Mouse (Mus musculus) cerebellum, adult 2 months (tissue): ENCODE data around the gene Hip1r. TPM values are rescaled to one million over a fixed set of nuclear protein-coding genes. Genes with fewer than 3 reads are reported as not detected.
A peak's percentile ranks its signal among the peaks of the same experiment; 100 is the strongest.

Experiments used
- DNase-seq, 2 experiments: peaks; one replicate each; pipeline ENCODE4 v3.0.0; 2021
- H3K27ac ChIP-seq: fragments of 200-500 bp; 2 replicates; pipeline ENCODE4 v1.5.1; 2012; ENCODE audit warnings: low read length, control low read depth, inconsistent platforms; ENCODE audit not compliant: insufficient read depth
- H3K27me3 ChIP-seq: fragments of 200-500 bp; 2 replicates; pipeline ENCODE4 v1.6.1; 2012; ENCODE audit warnings: inconsistent platforms, mild to moderate bottlenecking, low read length, moderate library complexity; ENCODE audit not compliant: control insufficient read depth, insufficient read depth
- H3K4me1 ChIP-seq: fragments of 200-500 bp; 2 replicates; pipeline ENCODE4 v1.6.1; 2011; ENCODE audit warnings: low read length; ENCODE audit not compliant: control insufficient read depth, insufficient read depth
- H3K4me3 ChIP-seq: fragments of 200-500 bp; replicated peaks from 2 replicates; pipeline ENCODE3; 2011; ENCODE audit warnings: mild to moderate bottlenecking, low read depth, low read length, control low read depth; ENCODE audit not compliant: insufficient read depth
- CTCF ChIP-seq: fragments of 200-500 bp; IDR thresholded peaks from 2 replicates; pipeline ENCODE4 v1.5.1; 2011; ENCODE audit warnings: low read depth, mild to moderate bottlenecking, control low read depth, low read length, moderate library complexity, borderline replicate concordance; ENCODE audit not compliant: insufficient read depth
- POLR2A ChIP-seq: fragments of 200-500 bp; IDR thresholded peaks from 2 replicates; pipeline ENCODE4 v1.6.1; 2011; ENCODE audit warnings: low read length, control low read depth, borderline replicate concordance; ENCODE audit not compliant: insufficient read depth
- WGBS: fragments of 180-500 bp; shearing (Covaris S2); methylation state at CpG from one replicate; pipeline ENCODE4 v1.1.7; 2018; 5-methylcytosine and 5-hydroxymethylcytosine counted together
- polyA plus RNA-seq: library from polyadenylated mRNA; depleted of rRNA; stranded (reverse); fragments of >200 nt; gene quantifications from 2 replicates; pipeline ENCODE4 v1.2.3, GENCODE M21; 2012

Hip1r gene
- polyA plus RNA-seq, 1 experiment = 42.4 TPM

DNA sequence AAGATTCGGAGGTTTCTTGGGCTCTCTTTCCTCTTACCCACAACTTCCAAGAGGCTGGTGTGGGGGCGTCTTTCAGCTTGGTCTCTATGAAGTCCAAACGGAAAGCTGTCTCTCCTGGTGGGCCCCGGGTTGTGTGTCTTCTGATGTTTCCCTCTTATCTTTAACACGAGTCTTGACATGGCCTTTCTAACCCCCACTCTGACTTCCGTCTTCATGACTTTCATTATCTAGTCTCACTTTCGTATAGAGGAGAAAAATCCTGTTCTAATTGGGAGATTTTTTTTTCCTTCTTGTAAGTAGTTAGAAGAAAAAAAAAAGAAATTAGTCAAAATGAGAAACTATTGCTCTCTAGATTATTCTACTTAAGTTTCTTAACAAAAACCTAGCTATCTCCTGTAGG lies 48.9 kb downstream of the Hip1r start:
- DNase-seq = no peak
- no peak overlapping the region for H3K27ac ChIP-seq
- no peaks in the 10 kb centered on the region for H3K27me3 ChIP-seq
- WGBS = 61% methylated on average over 7 of the region's 7 CpGs
- H3K4me1 ChIP-seq = peaks cover 61% of the 10 kb centered on the region
- TF ChIP-seq POLR2A (no peak), CTCF (no peak)
- H3K4me3 ChIP-seq = no peak overlapping the region

DNA sequence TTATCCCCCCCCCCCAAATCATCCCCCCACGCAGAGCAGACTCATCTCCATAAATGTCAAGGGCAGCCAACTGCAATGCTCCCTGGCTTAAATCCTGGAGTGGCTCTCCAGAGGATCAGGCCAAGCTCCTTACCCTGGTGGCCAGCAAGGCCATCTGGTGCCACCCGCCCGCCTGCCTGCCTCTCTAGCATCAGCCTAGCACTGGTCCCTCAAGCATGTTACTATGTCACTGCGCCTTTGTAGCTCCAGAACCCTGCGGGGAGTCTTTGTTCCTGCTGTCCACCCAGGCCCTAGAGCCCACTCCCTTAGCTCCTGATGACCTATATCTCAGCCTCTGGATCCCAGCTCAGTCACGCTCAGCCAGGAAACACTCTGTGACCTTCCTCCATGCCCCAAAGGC lies 51.2 kb downstream of the Hip1r start:
- Histone ChIP-seq H3K4me1 (peaks cover 64% of the 10 kb centered on the region), H3K4me3 (no peak overlapping the region), H3K27ac (peak overlapping the region; percentile 70), H3K27me3 (no peaks in the 10 kb centered on the region)
- DNase-seq = peak; percentile 79 to 91
- TF ChIP-seq POLR2A (no peak), CTCF (no peak)
- WGBS = 9% methylated on average over 6 of the region's 6 CpGs

DNA sequence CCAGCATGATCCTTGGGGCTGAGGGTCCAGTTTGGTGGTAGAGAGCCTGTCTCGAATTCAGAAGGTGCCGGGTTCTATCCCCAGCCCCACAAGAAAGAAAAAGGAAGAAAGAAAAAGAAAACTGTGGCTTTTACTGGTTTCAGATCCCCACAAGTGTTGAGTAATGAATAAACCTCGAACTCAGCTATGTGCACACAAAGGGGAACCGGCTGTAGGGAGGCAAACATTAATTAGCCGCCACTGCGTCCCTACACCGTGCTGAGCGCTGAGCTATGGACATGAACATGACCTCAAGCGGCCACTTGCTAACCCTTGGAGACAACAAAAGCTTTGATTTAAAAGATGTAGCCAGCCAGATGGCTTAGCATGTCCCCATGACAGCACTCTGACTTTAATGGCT lies 51.7 kb downstream of the Hip1r start:
- 41% methylated on average over 9 of the region's 9 CpGs for WGBS
- TF ChIP-seq CTCF = no peak
- TF ChIP-seq POLR2A = no peak
- Histone ChIP-seq H3K27me3 (no peaks in the 10 kb centered on the region), H3K4me3 (no peak overlapping the region), H3K27ac (peak overlapping the region; percentile 70), H3K4me1 (peaks cover 60% of the 10 kb centered on the region)
- no peak for DNase-seq

- WGBS = 34% methylated on average over 15 of the region's 15 CpGs
- peak; percentile 48 to 51 for DNase-seq
These were observed 52.4 kb downstream of the Hip1r start for GRCm38 (mm10) chr5:124025587-124026441.

DNA sequence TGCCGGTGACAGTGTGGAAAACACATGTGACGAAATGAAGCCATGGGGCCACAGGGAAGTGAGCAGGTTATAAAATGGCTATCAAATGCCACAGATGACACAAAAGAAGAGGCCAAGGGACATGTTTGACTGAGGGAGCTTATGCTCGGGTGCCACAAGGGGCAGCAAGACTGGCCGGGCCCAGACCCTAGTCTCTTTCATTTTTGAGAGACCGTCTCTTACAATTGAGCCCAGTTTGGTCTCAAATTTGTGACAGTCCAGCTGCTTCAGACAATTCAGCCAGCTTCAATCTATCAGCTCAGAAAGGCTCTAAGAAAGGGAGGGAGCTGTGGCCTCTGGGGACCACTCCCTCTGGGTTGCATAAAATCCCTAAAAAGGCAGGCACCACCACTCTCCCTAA lies 53.1 kb downstream of the Hip1r start:
- H3K27ac ChIP-seq = peak overlapping the region; percentile 48
- TF ChIP-seq POLR2A (no peak), CTCF (0 out of 2 replicates have a peak, but pooled peaks have one; percentile 3)
- no peak overlapping the region for H3K4me3 ChIP-seq
- DNase-seq = peak; percentile 21 to 32
- peaks cover 50% of the 10 kb centered on the region for H3K4me1 ChIP-seq
- H3K27me3 ChIP-seq = no peaks in the 10 kb centered on the region
- WGBS = 40% methylated on average over 5 of the region's 5 CpGs

More at GRCm38 (mm10) chr5:124025587-124026441, 52.4 kb downstream of the Hip1r start:
- TF ChIP-seq CTCF (no peak), POLR2A (no peak)
- Histone ChIP-seq H3K27ac (peak overlapping the region; percentile 70), H3K4me1 (peaks cover 55% of the 10 kb centered on the region), H3K4me3 (no peak overlapping the region), H3K27me3 (no peaks in the 10 kb centered on the region)

DNA sequence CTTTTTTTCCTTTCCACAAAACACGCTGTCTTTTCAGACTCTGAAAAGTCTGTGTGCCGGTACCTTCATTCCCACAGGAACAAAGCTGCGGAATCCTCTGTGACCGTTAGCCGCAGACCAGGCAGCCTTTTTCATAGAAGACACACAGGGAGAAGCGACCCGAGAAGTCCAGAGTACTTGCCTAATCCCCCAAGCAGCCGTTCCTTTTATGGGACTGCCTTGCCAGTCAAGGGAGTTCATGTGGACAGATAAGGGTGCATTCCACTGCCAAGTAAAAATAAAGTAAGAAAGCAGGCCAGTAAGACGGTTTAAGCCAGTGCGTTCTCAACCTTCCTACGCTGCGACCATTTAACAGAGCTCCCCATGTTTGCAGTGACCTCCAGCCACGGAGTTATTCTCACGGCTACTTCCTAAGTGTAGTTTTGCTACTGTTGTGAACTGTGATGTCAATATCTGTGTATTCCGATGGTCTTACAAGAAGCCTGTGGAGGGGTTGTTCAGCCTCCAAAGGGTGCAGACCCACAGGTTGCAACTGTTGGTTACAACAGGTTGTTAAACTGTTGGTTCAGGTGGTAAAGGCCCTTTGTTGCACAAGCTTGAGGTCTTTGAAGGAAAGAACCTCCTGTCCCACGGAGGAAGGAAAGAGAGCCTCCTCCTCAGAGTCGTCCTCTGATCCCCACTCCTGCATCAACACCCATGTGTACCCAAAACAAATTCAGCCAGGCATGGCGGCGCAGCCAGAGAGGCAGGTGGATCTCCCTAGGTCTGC lies 54.5 kb downstream of the Hip1r start:
- H3K4me1 ChIP-seq = peaks cover 47% of the 10 kb centered on the region
- 46% methylated on average over 19 of the region's 19 CpGs for WGBS
- no peak overlapping the region for H3K4me3 ChIP-seq
- DNase-seq = peak in 1 of 2 experiments; percentile 30
- H3K27ac ChIP-seq = no peak overlapping the region
- TF ChIP-seq CTCF (no peak), POLR2A (no peak)
- H3K27me3 ChIP-seq = no peaks in the 10 kb centered on the region

DNA sequence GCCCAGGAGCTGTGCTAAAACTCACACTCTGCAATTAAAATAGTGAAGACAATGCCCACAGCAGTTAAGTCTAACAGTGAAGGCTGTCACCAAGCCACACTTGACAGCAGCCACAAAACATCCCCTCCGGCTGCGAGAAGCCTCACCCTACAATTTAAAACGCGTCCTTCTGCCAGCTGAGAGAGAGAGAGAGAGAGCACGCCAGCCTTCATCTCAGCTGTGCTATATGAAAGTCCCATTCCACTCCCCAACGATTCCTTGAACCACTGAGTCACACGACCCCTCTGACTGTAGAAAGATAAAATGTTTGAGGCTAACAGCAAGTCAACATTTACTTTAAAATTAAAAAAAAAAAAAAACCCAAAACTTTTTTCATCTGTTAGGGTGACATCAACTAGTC lies 55.3 kb downstream of the Hip1r start:
- WGBS = 27% methylated on average over 7 of the region's 7 CpGs
- H3K4me3 ChIP-seq = no peak overlapping the region
- 0 out of 2 replicates have a peak overlapping the region, but pooled peaks have one; percentile 12 for H3K27ac ChIP-seq
- H3K4me1 ChIP-seq = peaks cover 45% of the 10 kb centered on the region
- DNase-seq = no peak
- TF ChIP-seq CTCF = no peak
- no peak for TF ChIP-seq POLR2A
- H3K27me3 ChIP-seq = no peaks in the 10 kb centered on the region

- WGBS = 16% methylated on average over 19 of the region's 19 CpGs
- Histone ChIP-seq H3K4me1 (peaks cover 37% of the 10 kb centered on the region), H3K4me3 (peak overlapping the region; percentile 36), H3K27ac (no peak overlapping the region), H3K27me3 (no peaks in the 10 kb centered on the region)
- peak in 1 of 2 experiments; percentile 36 for DNase-seq
- no peak for TF ChIP-seq CTCF
- no peak for TF ChIP-seq POLR2A
These were observed 56.0 kb downstream of the Hip1r start for GRCm38 (mm10) chr5:124029220-124030035.
